Mouse (Mus musculus): ENCODE results near the gene Chaf1a.
"Not testable (repeated sequence)": the region's sequence is repeated elsewhere in the genome, so short reads cannot be mapped to it uniquely, and the experiment has no call there.

Chaf1a gene

GRCm38 (mm10) chr17:56079921-56080320 lies 39.7 kb downstream of the Chaf1a start:
- DNase-seq (ENCODE audit: low read depth in 2 of 2, low spot score in 2 of 2) = no peak

GRCm38 (mm10) chr17:56080781-56081585 lies 40.7 kb downstream of the Chaf1a start:
- DNase-seq (ENCODE audit: low read depth in 2 of 2, low spot score in 2 of 2) = no peak

- DNase-seq (ENCODE audit: low read depth in 2 of 2, low spot score in 2 of 2) = no peak
Observed at GRCm38 (mm10) chr17:56092312-56092711, 52.1 kb downstream of the Chaf1a start.

GRCm38 (mm10) chr17:56092794-56093193 lies 52.6 kb downstream of the Chaf1a start:
- no peak for DNase-seq (ENCODE audit: low read depth in 2 of 2, low spot score in 2 of 2)

GRCm38 (mm10) chr17:56096883-56097282 lies 56.6 kb downstream of the Chaf1a start:
- no peak for DNase-seq (ENCODE audit: low read depth in 2 of 2, low spot score in 2 of 2)

GRCm38 (mm10) chr17:56098180-56098579 lies 57.9 kb downstream of the Chaf1a start:
- DNase-seq (ENCODE audit: low read depth in 2 of 2, low spot score in 2 of 2) = no peak

GRCm38 (mm10) chr17:56098711-56099572 lies 58.7 kb downstream of the Chaf1a start:
- no peak for DNase-seq (ENCODE audit: low read depth in 2 of 2, low spot score in 2 of 2)

- no peak for DNase-seq (ENCODE audit: low read depth in 2 of 2, low spot score in 2 of 2)
Observed at GRCm38 (mm10) chr17:56100811-56101210, 60.6 kb downstream of the Chaf1a start.

- DNase-seq (ENCODE audit: low read depth in 2 of 2, low spot score in 2 of 2) = no peak
Observed at GRCm38 (mm10) chr17:56102158-56102557, 61.9 kb downstream of the Chaf1a start.

GRCm38 (mm10) chr17:56102927-56103326 lies 62.7 kb downstream of the Chaf1a start:
- no peak for DNase-seq (ENCODE audit: low read depth in 2 of 2, low spot score in 2 of 2)

GRCm38 (mm10) chr17:56103465-56104285 lies 63.4 kb downstream of the Chaf1a start:
- DNase-seq (ENCODE audit: low read depth in 2 of 2, low spot score in 2 of 2) = no peak

- not testable (repeated sequence) for DNase-seq (ENCODE audit: low read depth in 2 of 2, low spot score in 2 of 2)
Observed at GRCm38 (mm10) chr17:56104821-56105220, 64.6 kb downstream of the Chaf1a start.

GRCm38 (mm10) chr17:56106436-56106835 lies 66.2 kb downstream of the Chaf1a start:
- DNase-seq (ENCODE audit: low read depth in 2 of 2, low spot score in 2 of 2) = not testable (repeated sequence)

GRCm38 (mm10) chr17:56106981-56107380 lies 66.7 kb downstream of the Chaf1a start:
- DNase-seq (ENCODE audit: low read depth in 2 of 2, low spot score in 2 of 2) = no peak

- no peak for DNase-seq (ENCODE audit: low read depth in 2 of 2, low spot score in 2 of 2)
Observed at GRCm38 (mm10) chr17:56107736-56108135, 67.5 kb downstream of the Chaf1a start.

- no peak for DNase-seq (ENCODE audit: low read depth in 2 of 2, low spot score in 2 of 2)
Observed at GRCm38 (mm10) chr17:56108334-56109044, 68.2 kb downstream of the Chaf1a start.

GRCm38 (mm10) chr17:56109219-56110051 lies 69.2 kb downstream of the Chaf1a start, which contains the start of gene Plin4:
TSS of gene Plin4 (minus strand) at chr17:56109803.
- no peak for DNase-seq (ENCODE audit: low read depth in 2 of 2, low spot score in 2 of 2)

- no peak for DNase-seq (ENCODE audit: low read depth in 2 of 2, low spot score in 2 of 2)
Observed at GRCm38 (mm10) chr17:56110571-56110970, 70.3 kb downstream of the Chaf1a start.

GRCm38 (mm10) chr17:56111021-56111420 lies 70.8 kb downstream of the Chaf1a start:
- no peak for DNase-seq (ENCODE audit: low read depth in 2 of 2, low spot score in 2 of 2)

- DNase-seq (ENCODE audit: low read depth in 2 of 2, low spot score in 2 of 2) = peak; percentile 51 to 63
Observed at GRCm38 (mm10) chr17:56111864-56112263, 71.6 kb downstream of the Chaf1a start.
